Mouse (Mus musculus) c-Kit-negative CD71-positive TER-119-positive erythroid progenitor cells, embryonic 14.5 days (primary cell): ENCODE measurements around the gene Sap18.
"Not testable (repeated sequence)": the region's sequence is repeated elsewhere in the genome, so short reads cannot be mapped to it uniquely, and the experiment has no call there.

Experiments
- DNase-seq: peaks from one replicate; pipeline ENCODE4 v3.0.0-alpha.2; 2013; ENCODE audit warnings: low read depth, low spot score

Sap18 gene

DNA sequence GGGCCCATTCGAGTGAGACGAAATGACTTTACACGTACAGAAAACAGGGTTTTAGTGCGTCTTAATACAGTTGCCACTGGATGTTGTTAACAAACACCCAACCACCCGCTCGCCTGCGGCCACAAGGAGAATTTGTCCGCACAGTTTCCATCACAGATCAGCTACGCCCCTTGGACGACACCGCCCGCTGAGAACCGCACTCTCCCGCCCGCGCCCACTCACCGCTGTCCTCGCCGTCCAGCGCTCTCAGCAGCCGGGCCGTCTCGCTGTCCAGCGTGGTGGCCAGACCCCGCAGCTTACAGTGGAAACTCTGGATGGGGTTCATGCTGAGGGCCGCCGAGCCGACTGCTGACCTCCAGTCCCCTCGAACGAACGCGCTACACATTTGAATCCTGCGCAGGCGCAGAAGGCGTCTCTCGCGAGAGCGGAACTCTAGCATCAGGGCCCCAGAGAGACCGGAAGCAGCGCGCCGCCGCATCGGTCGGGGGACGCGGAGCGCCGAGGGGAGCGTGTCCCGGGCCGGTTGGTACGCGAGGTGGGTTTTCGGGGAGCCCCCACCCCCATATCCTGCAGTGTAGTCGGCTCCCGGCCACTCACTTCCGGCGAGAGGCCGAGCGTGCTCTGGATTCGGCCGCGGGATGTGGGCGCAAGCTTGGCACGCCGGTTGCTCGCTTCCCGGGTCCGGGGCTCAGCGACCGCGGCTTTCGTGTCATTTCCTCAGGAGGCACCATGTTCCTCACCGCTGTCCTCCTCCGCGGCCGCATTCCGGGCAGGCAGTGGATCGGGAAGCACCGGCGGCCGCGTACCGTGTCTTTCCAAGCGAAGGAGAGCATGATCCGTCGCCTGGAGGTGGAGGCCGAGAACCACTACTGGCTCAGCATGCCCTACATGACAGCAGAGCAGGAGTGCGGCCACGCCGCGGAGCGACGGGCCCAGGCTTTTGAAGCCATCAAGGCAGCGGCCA is 28.1 kb downstream of the Sap18 start, which contains the start of the genes Ska3 and Mrpl57:
Ska3 (minus strand) TSS at position 398 of the 964 bp plus-strand sequence.
Mrpl57 (plus strand) TSS at position 447 of the 964 bp plus-strand sequence.
- peak; percentile 92 for DNase-seq

GRCm38 (mm10) chr14:57827284-57827683 is 29.3 kb downstream of the Sap18 start:
- no peak for DNase-seq

- no peak for DNase-seq
These were observed 35.5 kb downstream of the Sap18 start for GRCm38 (mm10) chr14:57833526-57833925.

- no peak for DNase-seq
These were observed 37.2 kb downstream of the Sap18 start for GRCm38 (mm10) chr14:57835157-57835556.

DNA sequence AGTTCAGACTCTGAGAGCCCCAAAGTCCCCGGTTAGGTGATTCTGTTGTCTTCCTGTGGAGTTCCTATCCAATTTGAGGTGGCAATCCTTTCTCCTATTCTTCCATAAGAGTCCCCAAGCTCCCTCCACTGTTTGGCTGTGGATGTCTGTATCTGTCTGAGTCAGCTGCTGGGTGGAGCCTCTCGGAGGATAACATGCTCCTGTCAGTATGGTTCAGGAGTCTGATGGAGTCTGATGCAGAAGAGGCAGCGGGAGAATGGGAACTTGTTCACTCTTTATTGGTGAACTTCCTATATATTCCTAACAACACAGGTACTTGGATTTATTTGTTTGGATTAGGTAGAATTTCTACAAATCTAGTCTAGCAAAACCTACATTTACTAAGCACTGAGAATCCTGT is 46.6 kb downstream of the Sap18 start:
- DNase-seq: no peak

DNA sequence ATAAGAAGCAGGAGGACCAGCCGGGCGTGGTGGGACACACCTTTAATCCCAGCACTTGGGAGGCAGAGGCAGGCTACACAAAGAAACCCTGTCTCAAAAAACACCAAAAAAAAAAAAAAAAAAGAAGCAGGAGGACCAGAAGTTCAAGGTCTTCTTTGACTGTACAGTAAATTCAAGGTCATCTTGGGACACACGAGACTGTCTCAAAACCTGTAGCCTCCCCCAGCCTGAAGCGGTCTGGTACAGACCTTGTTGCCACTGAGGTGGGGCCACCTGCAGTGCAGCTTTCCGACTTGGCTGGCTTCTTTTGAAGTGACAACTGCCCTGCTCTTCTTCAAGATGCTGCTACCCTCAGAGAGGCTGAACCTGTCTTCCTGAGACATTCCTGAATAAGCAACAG is 50.1 kb downstream of the Sap18 start:
- not testable (repeated sequence) for DNase-seq

GRCm38 (mm10) chr14:57848646-57849045 is 50.7 kb downstream of the Sap18 start:
- no peak for DNase-seq

GRCm38 (mm10) chr14:57850330-57850729 is 52.4 kb downstream of the Sap18 start:
- no peak for DNase-seq

DNA sequence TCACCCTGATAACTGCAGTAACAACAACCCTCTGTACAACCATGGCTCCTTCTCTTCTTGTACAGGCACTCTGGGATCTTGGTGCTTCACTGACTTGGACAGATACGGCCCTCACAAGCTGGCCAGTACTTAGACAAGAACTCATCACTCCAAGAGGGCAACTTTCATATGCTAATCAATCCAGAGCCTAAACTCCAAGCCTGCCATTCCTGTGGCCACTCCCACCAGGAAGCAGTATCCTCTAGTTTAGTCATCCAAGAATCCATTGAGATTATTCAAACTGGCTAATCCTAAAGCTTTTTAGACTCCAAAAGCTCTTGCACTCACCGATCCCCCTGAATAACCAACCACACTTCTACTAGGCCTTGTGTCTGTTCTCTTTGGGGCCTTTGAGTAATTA is 55.0 kb downstream of the Sap18 start:
- no peak for DNase-seq

DNA sequence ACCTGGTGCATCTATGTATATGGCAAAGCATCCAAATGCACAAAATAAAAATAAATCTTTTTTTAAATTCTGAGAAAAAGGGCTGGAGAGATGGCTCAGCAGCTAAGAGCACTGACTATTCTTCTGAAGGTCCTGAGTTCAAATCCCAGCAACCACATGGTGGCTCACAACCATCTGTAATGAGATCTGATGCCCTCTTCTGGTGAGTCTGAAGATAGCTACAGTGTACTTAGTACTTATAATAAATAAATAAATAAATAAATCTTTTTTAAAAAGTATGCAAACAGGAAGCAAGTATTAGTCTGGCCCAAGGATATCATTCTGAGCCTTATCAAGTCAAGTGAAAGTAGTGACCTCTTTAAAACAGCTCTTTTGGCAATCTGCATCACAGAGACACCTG is 58.1 kb downstream of the Sap18 start:
- not testable (repeated sequence) for DNase-seq
